Mouse (Mus musculus) adrenal gland, postnatal 14 days (tissue): ENCODE measurements around the gene Rab11fip4. TPM values are rescaled to one million over a fixed set of nuclear protein-coding genes. Genes with fewer than 3 reads are reported as not detected.
A peak's percentile ranks its signal among the peaks of the same experiment; 100 is the strongest.

Experiments used
- DNase-seq: peaks from one replicate; pipeline ENCODE4 v3.0.0; 2021; ENCODE audit warnings: mixed read lengths
- total RNA-seq: library from RNA; stranded (reverse); gene quantifications from 2 replicates; pipeline ENCODE4 v1.2.3, GENCODE M21; 2021

Rab11fip4 gene
- total RNA-seq, 1 experiment from 2014 or later: 3.8 TPM

DNA sequence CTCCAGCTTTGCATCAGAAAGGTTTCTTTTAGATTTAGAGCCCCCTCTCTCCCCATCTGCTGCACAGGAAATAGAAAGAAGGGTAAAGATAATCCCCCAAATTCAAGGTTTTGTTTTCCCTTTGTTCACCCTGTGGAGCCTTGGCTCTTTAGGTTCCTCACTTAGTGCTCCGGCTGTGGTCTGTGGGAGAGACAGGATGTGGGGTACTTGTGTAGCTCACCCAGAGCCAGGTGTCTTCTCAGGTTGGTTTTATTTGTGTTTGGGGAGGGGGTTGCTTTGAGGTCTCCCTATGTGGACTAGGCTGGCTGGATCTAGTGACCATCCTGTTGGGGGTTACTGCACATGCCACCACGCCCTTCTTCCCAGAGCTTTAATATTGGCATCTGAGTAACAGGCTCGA, 23.9 kb downstream of the Rab11fip4 start:
- DNase-seq: no peak

DNA sequence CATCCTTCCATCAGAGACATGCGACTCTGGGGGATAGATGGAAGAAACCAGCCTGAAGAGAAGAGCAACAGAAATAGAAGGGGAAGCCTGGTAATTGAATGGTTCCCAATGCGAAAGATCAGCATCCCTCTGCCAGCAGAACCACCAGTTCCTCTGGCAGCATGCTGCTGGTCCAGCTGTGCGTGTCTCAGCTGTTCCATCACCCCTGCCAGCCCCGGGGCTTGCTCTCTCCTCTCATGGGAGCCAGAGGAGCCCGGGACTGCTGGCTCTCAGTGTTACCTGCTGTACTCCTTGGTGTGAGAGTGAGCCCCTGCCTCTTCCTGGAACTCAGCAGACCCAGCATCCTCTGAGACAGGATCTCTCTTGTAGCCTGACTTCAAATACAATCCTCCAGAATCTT, 24.9 kb downstream of the Rab11fip4 start:
- DNase-seq: no peak

DNA sequence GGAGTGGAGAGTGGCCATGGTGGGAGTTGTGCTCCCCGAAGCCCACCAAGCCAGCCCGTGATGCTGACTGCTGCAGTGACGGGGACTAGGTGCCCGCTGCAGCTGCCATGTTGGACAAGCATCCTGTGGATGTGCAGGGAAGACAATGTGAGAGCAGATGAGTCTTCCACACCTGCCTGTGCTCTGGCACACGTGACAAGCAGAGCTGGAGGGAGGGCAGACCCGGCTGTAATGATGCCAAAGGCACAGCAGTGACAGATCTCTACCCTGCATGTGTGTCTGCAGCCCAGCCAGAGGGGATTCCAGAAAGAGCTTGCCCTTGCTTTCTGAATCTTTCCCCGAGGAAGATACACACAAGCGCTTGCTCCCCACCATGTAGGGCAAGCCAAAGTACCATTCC, 27.0 kb downstream of the Rab11fip4 start:
- no peak for DNase-seq

DNA sequence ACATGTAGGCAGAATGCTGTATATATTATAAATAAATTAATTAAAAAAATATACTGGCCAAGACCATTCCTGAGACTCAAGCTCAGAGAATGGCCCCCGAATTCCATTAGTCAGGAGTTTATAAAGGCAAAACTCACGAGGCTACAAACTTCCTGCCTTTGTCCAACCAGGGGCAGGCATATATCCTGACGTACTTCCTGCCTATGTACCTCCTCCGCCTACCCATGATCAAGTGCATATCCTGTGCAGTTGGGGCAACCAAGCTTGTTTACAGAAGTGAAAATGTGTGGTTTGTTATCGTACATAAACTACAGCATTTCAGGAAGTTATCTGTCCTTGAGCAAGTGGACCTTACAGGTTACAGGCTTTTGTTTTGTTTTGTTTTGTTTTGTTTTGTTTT, 32.0 kb downstream of the Rab11fip4 start:
- no peak for DNase-seq

DNA sequence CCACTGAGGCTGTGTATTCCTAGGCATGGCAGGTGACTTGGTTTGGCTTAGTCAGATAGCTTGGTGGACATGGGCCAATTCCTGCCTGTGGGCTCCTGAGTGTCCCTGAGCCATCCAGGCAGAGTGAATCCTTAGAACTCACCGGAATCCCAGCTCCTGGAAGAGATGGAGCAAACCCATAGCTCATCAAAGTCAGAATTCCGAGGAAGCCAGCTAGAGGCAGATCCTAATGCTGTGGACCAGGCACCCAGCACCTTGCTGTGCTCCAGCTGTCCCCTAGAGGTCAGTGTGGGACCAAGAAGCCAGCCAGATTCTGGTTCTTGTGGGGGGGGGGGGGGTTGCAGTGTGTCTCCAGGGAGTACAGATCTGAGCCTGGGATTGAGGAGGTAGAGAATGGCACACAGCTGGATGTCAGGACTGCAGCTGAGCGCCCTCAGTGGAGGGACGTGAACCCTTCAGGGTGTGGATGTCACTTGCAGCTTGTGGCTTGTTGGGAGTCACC, 33.8 kb downstream of the Rab11fip4 start:
- DNase-seq: peak; percentile 78

DNA sequence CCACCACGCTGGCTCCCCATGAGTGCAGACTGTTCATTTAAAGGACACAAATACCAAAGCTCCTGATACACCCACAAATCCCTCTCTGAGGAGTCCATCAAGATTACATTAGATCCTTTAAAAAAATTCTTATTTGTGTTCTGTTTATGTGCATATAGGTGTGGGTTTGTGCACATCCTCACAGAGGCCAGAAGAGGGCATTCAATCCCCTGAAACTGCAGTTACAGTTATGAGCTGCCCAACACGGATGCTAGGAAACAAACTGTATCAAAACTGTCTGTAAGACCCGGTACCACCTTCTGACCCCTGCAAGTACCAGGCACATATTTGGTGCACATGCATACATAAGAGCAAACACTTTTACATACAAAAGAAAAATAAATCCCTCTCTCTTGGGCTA, 37.7 kb downstream of the Rab11fip4 start:
- DNase-seq: no peak

DNA sequence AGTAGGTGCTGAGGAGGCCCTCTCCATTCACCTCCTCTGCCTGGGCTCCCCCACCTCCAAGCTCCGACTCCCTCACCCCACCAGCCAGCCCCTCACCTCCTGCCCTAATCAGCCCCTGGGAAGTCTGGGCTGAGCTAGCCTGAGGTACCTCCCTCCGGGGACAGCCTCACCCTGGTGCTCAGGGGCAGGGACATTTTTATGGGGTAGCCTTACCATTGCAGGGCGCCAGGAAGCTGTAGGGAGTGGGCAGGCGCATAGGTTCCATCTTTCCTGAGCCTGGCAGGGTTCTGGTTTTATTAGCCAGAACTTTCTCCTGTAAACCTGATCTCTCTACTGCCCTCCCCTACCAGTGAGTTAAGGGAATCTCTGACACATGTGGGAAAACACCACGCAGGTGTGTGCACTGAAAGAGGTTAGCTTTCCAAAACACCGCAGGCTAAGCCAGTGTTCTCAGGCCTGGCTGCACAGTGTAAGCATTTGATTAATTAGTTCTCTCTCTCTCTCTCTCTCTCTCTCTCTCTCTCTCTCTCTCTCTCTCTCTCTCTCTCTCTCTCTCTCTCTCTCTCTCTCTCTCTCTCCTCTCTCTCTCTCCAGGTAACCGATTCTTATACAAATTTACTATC, 38.9 kb downstream of the Rab11fip4 start:
- DNase-seq: no peak

DNA sequence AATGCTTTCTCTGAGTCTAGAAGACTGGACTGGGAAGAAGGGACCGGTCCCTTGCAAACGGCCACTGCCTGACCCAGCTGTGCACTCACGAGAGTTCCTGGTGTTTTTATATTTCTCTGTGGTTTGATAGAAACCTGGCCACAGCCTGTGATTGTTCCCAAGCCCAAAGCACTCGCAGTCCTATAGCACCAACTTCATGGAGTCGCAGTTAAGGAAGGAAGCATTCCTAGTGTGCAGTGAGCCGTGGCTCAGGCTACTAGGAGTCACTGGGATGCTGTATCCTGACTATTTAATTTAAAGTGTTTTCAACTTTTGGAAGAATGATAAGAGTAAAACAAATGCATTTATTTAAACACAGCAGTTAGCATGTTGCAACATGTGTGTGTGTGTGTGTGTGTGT, 39.5 kb downstream of the Rab11fip4 start:
- no peak for DNase-seq

DNA sequence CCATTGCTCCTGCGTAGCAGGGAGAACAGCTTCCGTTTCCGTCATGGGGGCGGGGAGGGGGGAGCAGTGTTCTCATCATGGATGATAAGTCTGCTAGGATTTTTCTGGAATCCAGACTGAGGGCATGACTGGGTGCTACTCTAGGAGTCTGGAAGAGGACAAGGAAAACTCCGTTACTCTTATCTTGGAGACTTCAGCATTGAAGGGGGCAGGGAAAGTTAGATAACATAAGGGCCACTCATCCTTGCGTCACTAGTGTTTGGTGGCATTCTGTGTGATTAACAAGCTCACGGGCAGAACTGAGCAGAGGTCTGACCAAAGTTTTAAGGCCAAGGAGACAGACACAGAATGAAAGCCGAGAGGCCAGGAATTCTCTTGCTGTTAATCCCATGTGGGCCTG, 42.4 kb downstream of the Rab11fip4 start:
- peak; percentile 26 for DNase-seq

DNA sequence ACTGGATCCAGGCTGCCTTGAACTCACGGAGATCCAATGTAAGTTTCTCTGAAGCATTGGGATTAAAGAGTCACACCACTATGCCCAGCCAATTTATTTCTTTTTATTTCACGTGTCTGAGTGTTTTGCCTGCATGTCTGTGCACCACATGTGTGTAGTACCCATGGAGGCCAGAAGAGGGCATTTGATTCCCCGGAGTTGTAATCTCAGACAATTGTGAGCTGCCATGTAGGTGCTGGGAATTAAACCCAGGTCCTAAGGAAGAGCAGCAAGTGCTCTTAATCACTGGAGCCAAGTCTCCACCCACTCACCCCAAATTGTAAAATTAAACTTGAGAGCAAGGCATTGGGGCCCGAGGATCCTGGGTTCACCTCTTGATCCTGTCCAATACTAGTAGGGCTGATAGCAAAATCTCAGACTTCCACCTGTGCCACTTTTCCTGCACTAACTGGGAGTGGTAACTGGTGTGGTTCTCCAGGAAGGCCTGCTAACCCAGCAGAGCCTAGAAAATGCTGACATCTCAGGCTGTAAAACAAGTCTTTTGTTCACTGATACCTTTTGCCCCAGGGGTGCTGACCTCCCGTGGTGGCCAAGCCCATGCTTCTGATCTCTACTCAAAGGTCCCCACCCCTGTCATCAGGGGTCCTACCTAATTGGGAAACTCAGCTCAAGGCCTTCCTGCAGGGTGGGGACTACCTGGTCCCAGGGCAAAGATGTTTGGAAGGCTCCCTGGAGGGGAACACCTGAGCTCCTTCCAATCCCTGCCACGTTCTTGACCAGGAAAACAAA, 44.8 kb downstream of the Rab11fip4 start:
- DNase-seq: no peak

DNA sequence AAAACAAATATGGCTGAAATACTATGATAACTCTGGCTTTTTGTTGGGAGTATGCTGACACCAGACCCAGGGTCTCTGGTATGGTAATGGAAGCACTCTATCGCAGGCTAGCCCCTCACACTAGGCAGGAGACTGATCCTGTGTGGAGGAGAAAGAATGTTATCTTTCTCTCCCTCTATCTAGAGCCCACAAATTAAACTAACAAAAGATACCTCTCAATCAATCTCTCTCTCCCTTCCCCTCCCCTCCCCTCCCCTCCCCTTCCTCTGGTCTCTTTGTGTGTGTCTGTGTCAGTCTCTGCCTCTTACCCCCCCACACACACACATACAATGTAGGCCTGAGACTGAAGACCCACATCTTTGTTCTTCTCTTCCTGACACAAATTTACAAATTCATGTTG, 45.5 kb downstream of the Rab11fip4 start:
- no peak for DNase-seq

DNA sequence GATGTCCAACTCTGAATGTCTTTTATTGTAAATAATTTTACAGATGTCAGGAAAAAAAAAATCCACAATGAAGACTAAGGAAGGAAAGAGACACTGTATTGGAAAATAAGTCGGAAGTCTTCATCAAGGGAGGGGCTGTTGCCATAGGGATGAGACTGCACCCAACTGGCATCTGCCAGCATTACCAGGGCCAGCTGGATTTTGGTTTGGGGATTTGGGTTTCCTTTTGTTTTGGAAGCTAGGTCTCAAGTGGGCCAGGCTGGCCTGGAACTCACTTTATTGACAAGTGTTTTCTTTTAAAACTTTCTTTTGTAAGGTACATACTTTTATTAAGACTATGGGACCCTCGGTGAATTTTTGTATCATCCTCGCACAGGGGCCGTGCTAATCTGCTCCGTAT, 47.7 kb downstream of the Rab11fip4 start:
- no peak for DNase-seq

DNA sequence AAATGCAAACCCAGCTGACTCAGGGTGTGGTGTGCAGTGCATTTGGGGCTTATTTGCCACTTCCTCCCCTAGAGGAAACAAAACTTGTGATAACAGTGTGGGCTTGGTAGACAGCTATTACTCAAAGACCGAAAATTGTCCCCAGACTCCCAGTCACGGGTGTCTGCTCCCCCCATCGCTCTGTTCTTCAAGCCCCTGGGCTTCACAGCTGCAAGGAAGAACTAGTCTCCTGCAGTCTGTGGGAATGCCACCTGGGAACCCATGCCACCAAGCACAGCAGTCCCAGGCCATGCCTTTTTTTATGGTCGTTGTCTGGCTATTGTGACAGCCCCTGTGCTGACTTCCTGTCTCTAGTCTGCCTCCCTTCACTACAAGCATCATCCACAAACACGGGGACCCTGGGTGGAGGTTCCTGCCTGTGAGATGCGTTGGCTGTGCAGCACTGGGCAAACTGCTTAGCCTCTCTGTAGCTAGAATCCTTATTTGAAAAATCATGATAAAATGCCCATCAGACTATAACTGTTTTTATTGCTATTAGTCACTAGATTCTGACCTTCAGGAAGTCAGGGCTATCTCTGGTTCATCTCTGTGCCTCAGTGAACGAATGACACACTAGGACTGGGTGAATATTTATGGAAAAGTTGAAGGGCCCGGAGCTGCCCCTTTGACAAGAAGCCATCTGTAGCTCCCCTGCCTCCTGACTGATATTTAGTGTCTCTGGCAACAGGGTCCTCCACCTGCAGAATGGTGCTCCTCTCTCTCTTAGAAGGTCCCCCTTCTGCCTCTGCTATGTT, 50.1 kb downstream of the Rab11fip4 start:
- no peak for DNase-seq

DNA sequence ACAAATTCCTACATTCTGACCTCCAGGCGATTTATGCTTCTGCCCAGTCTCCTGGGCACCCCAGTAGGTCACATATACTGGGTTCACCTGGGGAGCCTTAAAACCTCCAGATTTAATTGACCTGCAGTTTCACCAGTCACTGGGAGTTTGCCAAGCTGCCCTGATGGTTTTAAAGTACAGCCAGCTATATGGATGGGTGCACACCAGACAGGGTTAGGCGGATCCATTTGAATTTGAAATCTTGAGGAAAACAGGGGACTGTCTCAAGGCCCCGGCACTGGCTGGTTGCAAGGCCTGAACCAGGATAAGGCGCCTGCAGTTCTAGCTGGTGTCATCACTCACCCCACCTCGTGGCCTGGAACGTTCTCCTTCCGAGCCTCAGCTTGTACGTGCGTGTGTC, 52.7 kb downstream of the Rab11fip4 start:
- no peak for DNase-seq

DNA sequence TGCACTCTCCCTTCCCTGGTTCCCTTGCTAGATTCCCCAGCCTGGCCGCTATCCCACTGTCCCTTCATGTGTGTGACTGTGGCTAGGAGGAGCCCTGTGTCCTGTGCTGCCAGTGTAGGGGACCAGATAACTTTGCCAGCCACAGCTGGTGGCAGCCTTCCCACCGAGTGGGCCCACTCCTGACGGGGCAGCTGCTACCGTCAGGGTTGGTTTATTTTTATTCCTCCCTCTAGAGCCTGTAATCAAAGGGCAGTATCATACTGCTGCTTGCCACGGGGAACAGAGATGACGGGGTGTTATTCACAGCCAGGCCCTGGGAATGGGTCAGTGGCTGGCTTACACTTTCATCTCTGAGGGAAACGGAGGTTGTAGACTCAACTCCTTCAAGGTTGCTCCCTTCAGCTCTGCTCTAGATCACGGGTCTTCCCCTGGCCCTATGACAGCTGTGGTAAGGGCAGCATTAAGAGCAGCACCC, 53.7 kb downstream of the Rab11fip4 start:
- DNase-seq: no peak

DNA sequence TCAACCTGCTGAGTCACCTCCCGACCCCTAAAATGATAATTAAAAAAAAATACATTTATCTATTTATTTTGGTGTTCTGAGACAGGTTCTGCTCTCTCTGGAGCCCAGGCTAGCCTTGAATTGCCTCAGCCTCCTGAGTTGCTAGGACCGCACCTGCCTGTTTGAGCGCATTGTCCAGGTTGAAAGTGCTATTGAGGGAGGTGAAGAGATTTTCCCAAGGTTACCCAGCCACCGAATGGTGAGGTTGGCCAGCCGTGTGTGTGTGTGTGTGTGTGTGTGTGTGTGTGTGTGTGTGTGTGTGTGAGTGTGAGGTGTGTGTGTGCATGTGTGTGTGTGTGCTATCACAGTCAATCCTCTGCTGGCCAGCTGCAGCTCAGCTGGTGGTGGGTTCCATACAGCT, 55.0 kb downstream of the Rab11fip4 start:
- no peak for DNase-seq

DNA sequence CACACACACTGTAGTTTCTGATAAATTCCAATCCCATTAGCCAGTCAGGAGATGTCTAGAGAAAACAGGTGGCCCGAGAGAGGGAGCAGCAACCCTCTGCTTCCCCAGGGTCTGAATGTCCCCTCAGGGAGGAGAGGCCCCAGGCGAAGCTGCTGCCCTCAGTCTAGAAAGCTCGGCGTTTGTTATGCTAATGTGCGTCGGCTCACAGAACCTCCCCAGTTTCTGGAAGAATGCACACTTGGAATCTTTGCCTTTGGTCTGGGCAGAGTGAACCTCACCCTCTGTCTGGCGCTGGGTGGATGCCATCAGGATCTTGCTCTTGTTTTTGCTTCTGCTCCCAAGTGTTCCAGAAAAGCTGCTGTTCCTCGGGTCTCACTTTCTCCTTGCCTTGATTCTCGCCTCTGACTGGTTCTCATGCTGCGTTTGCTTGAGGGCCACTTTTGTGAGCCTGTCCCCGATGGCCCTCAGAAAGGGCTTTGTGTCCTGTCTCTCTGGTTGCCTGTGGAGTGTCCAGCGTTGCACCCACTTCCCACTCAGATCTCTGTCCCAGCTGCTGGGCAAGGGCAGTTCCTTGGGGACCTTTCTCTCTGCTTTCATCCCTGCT, 55.6 kb downstream of the Rab11fip4 start:
- peak; percentile 23 for DNase-seq

DNA sequence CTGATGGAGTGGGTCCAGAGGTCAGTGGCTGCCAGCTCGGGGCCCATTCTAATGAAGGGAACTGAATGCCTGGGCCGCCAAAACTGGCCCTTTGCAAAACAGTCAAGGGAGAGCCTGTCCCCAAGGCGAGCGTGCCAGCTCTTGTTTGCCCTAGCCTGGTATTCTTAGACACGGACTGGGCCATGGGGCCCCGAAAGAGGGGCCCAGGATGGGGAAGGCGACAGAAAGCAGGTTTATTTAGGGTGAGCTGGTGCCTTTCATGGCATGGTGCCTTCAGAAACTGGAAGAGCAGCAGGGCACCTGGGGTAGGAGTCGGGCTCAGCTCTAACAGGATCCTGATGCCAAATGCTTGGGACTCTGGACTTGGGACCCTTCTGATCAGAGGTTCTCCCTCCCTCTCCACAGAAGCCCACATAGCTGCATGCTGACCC, 56.1 kb downstream of the Rab11fip4 start:
- DNase-seq: peak; percentile 76

DNA sequence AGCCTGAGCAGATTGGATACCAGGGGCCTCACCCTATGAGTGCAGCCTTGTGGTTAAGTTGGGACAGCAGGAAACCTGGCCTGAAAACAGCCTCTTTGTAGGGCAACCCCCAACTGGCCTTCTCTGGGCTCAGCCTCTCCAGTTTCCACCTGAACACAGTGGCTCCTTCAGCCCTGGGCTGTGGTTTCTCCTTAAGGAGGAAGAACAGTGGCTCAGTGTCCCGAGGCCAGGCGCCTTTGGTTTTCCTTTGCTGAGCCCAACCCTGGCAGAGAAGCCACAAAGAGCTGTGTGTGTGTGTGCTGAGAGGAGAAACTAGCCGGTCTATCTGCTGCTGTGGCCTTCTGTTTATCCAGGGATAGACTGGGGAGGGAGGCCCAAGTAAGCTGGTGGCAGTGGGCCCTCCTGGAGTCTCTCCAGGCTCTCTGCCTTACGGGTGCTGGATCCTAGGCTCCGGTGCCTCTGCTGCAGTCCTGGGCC, 59.4 kb downstream of the Rab11fip4 start:
- DNase-seq: no peak

DNA sequence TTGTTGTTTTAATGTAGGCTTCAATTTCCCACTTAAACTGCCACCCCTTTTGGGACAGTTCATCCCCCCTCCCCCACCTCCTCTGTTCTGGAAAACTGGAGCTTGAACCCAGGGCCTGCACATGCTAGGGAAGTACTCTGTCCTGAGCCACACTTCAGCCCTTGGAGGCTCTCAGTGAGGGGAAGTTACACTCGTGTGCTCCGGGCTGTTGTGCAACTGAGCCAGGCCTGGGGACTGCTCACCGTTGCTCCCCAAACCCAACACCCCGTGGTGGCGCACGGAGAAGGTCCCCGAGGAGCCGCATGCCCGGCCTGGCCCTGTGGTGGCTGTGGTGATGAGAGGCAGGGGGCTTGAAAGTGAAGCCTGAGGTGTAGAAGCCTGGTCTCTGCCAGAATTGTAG, 61.2 kb downstream of the Rab11fip4 start:
- no peak for DNase-seq

DNA sequence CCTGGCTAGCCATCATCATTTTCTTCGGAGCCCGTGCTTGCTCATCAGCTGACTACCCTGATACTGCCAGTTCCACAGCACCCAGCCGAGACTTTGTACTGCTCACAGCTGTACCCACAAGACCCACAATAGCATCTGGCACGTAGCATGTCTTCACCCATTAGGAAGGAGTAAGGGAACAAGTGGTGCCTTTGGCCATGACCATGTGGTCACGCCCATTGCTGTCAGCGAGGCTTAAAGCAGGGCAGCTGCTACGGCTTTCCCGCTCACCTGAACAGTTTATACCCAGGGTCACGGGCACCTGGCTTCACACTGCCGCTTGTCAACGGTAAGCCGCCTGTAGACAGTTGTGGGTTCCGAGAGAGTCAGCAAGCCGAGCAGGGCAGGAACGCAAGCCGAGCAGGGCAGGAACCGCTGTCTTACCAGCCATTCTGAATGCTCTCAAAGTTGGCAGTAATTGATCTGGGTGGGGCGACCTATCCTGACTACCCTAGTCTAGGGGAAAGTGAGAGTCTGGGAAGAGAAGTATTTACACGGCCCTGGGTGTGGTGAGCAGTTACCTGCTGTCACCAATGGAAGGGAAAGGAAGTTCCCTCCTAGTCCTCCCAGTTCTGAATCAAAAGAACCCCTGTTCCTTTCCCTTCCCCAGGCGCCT, 62.0 kb downstream of the Rab11fip4 start:
- DNase-seq: no peak

DNA sequence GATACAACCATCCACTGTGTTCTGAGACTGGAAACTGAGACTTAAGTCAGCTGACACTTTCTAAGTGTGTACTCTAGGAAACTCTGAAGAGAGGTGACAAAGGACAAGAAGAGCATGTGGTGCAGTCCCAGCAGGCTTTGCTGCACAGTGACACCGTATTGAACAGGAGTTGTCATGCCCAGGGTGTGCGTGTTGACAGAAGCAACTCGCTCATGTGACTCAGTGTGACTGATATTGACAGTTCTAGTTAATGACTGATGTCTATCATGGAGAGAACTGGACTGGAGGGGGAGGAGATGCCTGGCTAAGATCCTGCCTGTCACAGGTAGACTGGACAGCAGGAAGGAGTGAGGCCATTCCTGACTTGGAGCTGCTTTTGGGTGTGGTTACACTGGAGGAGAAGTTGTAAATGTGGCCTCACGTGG, 63.4 kb downstream of the Rab11fip4 start:
- no peak for DNase-seq
